Mouse (Mus musculus): ENCODE measurements at regions not wholly inside any gene's neighbourhood (a gene's known extent, or its start where the extent isn't known, plus 50 kb on each side); places are given as distances from the start of the nearest gene placed in this dataset.

- DNase-seq (ENCODE audit: low read depth in 1 of 2, low spot score in 2 of 2), result no peak
Measured at GRCm38 (mm10) chr5:148634919-148635356, 82.3 kb upstream of the Ubl3 start.

GRCm38 (mm10) chr5:148633999-148634398 is 81.4 kb upstream of the Ubl3 start:
- no peak for TF ChIP-seq CTCF (IDR thresholded peaks at IDR 0.05; ENCODE audit: extremely low read depth, insufficient read depth, insufficient read length, insufficient replicate concordance)
- TF ChIP-seq POLR2A (IDR thresholded peaks at IDR 0.05; ENCODE audit: low read depth, low read length), result no peak
- Histone ChIP-seq H3K4me1 (ENCODE audit: control insufficient read depth, insufficient read depth, insufficient read length) (peaks cover 8% of the 10 kb centered on the region; the same call in 1 of the 2 replicates), H3K36me3 (ENCODE audit: control insufficient read depth, insufficient read depth, low read length) (no peaks in the 10 kb centered on the region), H3K4me3 (ENCODE audit: extremely low read depth, insufficient read depth, insufficient read length) (no peak overlapping the region), H3K27ac (ENCODE audit: insufficient read depth, low read length) (no peak overlapping the region; the same call in 1 of the 2 replicates), H3K27me3 (ENCODE audit: control insufficient read depth, insufficient read depth, low read length) (no peaks in the 10 kb centered on the region)
- WGBS, result 8% methylated on average over 5 of the region's 5 CpGs
- peak; percentile 11 to 19 for DNase-seq (ENCODE audit: low read depth in 1 of 2, low spot score in 2 of 2)

More at GRCm38 (mm10) chr5:148634919-148635356, 82.3 kb upstream of the Ubl3 start:
- no peak for TF ChIP-seq CTCF (IDR thresholded peaks at IDR 0.05; ENCODE audit: extremely low read depth, insufficient read depth, insufficient read length, insufficient replicate concordance)
- no peak for TF ChIP-seq POLR2A (IDR thresholded peaks at IDR 0.05; ENCODE audit: low read depth, low read length)
- Histone ChIP-seq H3K36me3 (ENCODE audit: control insufficient read depth, insufficient read depth, low read length) (no peaks in the 10 kb centered on the region), H3K4me1 (ENCODE audit: control insufficient read depth, insufficient read depth, insufficient read length) (peaks cover 8% of the 10 kb centered on the region; the same call in 1 of the 2 replicates), H3K4me3 (ENCODE audit: extremely low read depth, insufficient read depth, insufficient read length) (no peak overlapping the region), H3K27ac (ENCODE audit: insufficient read depth, low read length) (no peak overlapping the region), H3K27me3 (ENCODE audit: control insufficient read depth, insufficient read depth, low read length) (no peaks in the 10 kb centered on the region)
- 69% methylated on average over 11 of the region's 11 CpGs for WGBS

DNA sequence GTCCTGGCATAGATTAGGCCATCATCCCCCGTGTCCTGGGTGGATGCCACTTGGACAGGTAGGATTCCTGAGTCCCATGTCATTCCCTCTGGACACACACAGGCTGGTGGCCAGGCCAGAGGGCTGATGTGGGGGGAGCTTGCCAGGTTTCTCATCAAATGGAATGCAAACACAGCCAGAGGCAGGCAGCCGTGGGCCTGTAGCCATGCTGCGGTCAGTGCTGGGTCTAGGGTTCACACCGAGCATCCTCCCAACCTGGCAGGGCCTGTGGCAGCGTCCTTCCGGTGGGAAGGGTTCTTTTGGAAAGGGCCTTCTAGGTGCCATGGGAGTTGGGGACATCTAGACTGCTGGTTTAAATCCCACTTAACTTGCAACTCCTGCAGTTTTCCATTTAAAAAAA is 80.7 kb upstream of the Ubl3 start:
- Histone ChIP-seq H3K4me3 (ENCODE audit: extremely low read depth, insufficient read depth, insufficient read length) (no peak overlapping the region), H3K36me3 (ENCODE audit: control insufficient read depth, insufficient read depth, low read length) (no peaks in the 10 kb centered on the region), H3K27ac (ENCODE audit: insufficient read depth, low read length) (no peak overlapping the region), H3K27me3 (ENCODE audit: control insufficient read depth, insufficient read depth, low read length) (no peaks in the 10 kb centered on the region), H3K4me1 (ENCODE audit: control insufficient read depth, insufficient read depth, insufficient read length) (peaks cover 8% of the 10 kb centered on the region; the same call in 1 of the 2 replicates)
- TF ChIP-seq CTCF (IDR thresholded peaks at IDR 0.05; ENCODE audit: extremely low read depth, insufficient read depth, insufficient read length, insufficient replicate concordance) (no peak), POLR2A (IDR thresholded peaks at IDR 0.05; ENCODE audit: low read depth, low read length) (no peak)
- WGBS, result 85% methylated on average over 6 of the region's 6 CpGs
- no peak for DNase-seq (ENCODE audit: low read depth in 1 of 2, low spot score in 2 of 2)

GRCm38 (mm10) chr5:148632516-148633170 is 80.1 kb upstream of the Ubl3 start:
- Histone ChIP-seq H3K27me3 (ENCODE audit: control insufficient read depth, insufficient read depth, low read length) (no peaks in the 10 kb centered on the region), H3K4me3 (ENCODE audit: extremely low read depth, insufficient read depth, insufficient read length) (no peak overlapping the region), H3K27ac (ENCODE audit: insufficient read depth, low read length) (no peak overlapping the region), H3K4me1 (ENCODE audit: control insufficient read depth, insufficient read depth, insufficient read length) (peaks cover 8% of the 10 kb centered on the region; the same call in 1 of the 2 replicates), H3K36me3 (ENCODE audit: control insufficient read depth, insufficient read depth, low read length) (no peaks in the 10 kb centered on the region)
- DNase-seq (ENCODE audit: low read depth in 1 of 2, low spot score in 2 of 2), result no peak
- WGBS, result 81% methylated on average over 11 of the region's 11 CpGs
- TF ChIP-seq POLR2A (IDR thresholded peaks at IDR 0.05; ENCODE audit: low read depth, low read length) (no peak), CTCF (IDR thresholded peaks at IDR 0.05; ENCODE audit: extremely low read depth, insufficient read depth, insufficient read length, insufficient replicate concordance) (no peak)

DNA sequence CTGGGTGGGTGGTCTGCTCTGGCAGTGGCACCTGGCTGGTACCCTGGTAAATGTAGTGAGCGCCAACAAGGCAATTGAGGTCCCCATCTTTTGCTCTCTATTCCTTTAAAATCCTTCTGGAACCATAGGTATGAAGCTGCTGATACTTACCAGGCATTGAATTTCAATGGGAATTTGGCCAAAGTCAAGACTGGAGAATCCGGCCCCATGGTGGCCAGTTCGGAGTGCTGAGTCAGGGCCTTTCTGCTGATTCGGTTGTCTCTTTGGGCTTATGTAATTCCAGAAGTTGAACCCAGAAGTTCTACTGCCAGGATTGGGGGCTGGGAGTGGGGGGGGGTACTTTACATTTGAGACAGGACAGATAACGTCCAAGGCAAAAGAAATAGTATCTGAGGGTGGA is 79.0 kb upstream of the Ubl3 start:
- Histone ChIP-seq H3K36me3 (ENCODE audit: control insufficient read depth, insufficient read depth, low read length) (no peaks in the 10 kb centered on the region), H3K27ac (ENCODE audit: insufficient read depth, low read length) (no peak overlapping the region), H3K4me1 (ENCODE audit: control insufficient read depth, insufficient read depth, insufficient read length) (peaks cover 8% of the 10 kb centered on the region; the same call in 1 of the 2 replicates), H3K4me3 (ENCODE audit: extremely low read depth, insufficient read depth, insufficient read length) (no peak overlapping the region), H3K27me3 (ENCODE audit: control insufficient read depth, insufficient read depth, low read length) (no peaks in the 10 kb centered on the region)
- DNase-seq (ENCODE audit: low read depth in 1 of 2, low spot score in 2 of 2), result no peak
- 87% methylated on average over 5 of the region's 5 CpGs for WGBS
- TF ChIP-seq CTCF (IDR thresholded peaks at IDR 0.05; ENCODE audit: extremely low read depth, insufficient read depth, insufficient read length, insufficient replicate concordance) (no peak), POLR2A (IDR thresholded peaks at IDR 0.05; ENCODE audit: low read depth, low read length) (no peak)

DNA sequence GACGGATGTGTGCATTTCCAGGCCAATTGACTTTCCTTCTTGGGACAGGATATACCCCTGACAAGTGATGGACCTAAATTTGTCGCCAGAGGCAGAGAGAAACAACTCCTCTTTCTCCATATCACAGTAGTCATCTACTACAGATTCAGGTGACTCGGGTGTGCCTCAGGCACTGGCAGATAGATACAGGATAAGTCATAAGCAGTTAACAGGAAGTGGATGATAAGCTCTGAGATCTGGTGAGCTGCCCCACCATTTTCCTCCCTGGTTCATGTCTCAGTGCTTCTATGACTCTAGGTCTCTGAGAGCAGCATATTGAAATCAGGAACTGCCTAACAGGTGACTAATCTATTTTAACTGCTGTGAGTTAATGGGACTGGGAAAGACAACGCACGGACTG is 73.4 kb upstream of the Ubl3 start:
- TF ChIP-seq POLR2A (IDR thresholded peaks at IDR 0.05; ENCODE audit: low read depth, low read length) (no peak), CTCF (IDR thresholded peaks at IDR 0.05; ENCODE audit: extremely low read depth, insufficient read depth, insufficient read length, insufficient replicate concordance) (no peak)
- no peaks in the 10 kb centered on the region for H3K36me3 ChIP-seq (ENCODE audit: control insufficient read depth, insufficient read depth, low read length)
- WGBS, result 80% methylated on average over 5 of the region's 5 CpGs
- H3K27me3 ChIP-seq (ENCODE audit: control insufficient read depth, insufficient read depth, low read length), result no peaks in the 10 kb centered on the region
- no peak overlapping the region for H3K4me3 ChIP-seq (ENCODE audit: extremely low read depth, insufficient read depth, insufficient read length)
- no peak for DNase-seq (ENCODE audit: low read depth in 1 of 2, low spot score in 2 of 2)
- H3K4me1 ChIP-seq (ENCODE audit: control insufficient read depth, insufficient read depth, insufficient read length), result no peaks in the 10 kb centered on the region; the same call in 1 of the 2 replicates
- no peak overlapping the region for H3K27ac ChIP-seq (ENCODE audit: insufficient read depth, low read length)

Data from spleen, adult 2 months (tissue).